Mouse (Mus musculus): ENCODE results near the gene Commd2. TPM values are rescaled to one million over a fixed set of nuclear protein-coding genes. Genes with fewer than 3 reads are reported as not detected.

Commd2 gene
- polyA plus RNA-seq, 1 experiment, result 27.0 TPM

DNA sequence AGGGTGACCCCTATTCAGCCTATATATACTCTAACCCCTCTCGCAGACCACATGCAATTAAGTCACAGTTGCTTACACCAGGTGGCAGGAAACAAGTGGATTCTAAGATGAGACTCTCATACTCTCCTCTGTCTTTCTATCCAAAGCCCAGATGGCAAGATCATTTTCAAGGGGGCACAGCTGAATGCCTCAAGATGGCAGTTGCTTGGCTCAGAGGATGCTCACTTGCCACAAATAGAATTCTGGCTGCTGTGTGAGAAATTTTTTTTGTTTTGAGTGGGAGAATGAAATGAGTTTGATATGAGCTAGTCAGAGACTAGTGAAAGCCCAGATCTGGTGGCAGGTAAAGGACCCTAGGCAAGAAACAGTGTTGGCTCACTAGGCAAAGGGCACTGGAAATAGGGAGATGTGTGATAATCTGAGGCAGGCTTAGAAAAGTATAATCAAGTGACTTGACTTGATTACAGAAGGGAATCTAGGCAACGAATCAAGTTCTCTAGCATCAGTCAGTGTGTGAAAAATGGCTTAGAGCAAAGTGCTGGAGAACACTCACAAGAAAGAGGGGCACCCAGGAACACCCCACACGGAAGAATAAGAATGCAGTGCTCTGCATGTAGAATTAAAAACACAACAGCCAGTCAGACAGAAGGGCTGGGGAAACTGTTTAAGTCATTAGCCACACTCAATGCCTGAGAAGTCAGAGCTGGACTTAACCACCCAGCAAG, 16.6 kb downstream of the Commd2 start:
- H3K4me1 ChIP-seq (ENCODE audit: control insufficient read depth, insufficient read depth, low read length), result no peaks in the 10 kb centered on the region
- H3K36me3 ChIP-seq (ENCODE audit: control insufficient read depth, insufficient read depth, low read length, poor library complexity, severe bottlenecking), result no peaks in the 10 kb centered on the region
- TF ChIP-seq POLR2A (IDR thresholded peaks at IDR 0.05; ENCODE audit: insufficient read depth, low read length), result no peak
- TF ChIP-seq EP300 (IDR thresholded peaks at IDR 0.05; ENCODE audit: insufficient read depth, low read depth, low read length), result no peak
- TF ChIP-seq CTCF (IDR thresholded peaks at IDR 0.05; ENCODE audit: low read depth, low read length), result no peak
- H3K27me3 ChIP-seq (ENCODE audit: control insufficient read depth, insufficient read depth, low read length, poor library complexity, severe bottlenecking), result no peaks in the 10 kb centered on the region
- H3K9me3 ChIP-seq (replicated peaks; ENCODE audit: control insufficient read depth, insufficient read depth, low read length, poor library complexity, severe bottlenecking), result no peaks in the 10 kb centered on the region
- H3K9ac ChIP-seq (ENCODE audit: low read depth, poor library complexity, severe bottlenecking), result no peak overlapping the region
- no peak overlapping the region for H3K4me3 ChIP-seq (ENCODE audit: low read depth, low read length)
- no peak overlapping the region for H3K27ac ChIP-seq (ENCODE audit: insufficient read depth, low read length)

DNA sequence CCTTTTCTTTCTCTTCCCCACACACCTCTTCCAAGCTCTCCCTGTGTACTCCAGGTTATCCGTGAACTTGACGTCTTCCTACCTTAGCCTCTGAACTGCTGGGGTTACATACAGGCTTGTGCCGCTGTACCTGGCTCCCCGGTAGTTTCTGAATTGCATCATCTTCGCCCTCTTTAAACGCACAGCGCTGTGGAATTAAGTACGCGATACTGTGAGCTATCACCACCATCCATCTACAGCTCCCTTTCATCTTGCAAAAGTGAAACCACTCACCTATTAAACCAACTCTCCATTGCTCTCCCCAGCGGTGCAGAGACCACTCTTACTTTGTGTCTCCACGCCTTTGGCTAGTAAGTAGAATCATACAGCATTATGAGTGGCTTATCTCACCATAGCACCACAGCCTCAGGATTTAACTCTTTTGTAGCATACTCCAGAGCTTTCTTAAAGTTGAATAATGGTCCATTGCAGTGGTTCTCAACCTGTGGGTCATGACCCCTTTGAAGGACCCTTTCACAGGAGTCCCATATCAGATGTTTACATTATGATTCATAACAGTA, 24.5 kb downstream of the Commd2 start:
- Histone ChIP-seq H3K27me3 (ENCODE audit: control insufficient read depth, insufficient read depth, low read length, poor library complexity, severe bottlenecking) (no peaks in the 10 kb centered on the region), H3K9ac (ENCODE audit: low read depth, poor library complexity, severe bottlenecking) (no peak overlapping the region), H3K4me1 (ENCODE audit: control insufficient read depth, insufficient read depth, low read length) (no peaks in the 10 kb centered on the region), H3K36me3 (ENCODE audit: control insufficient read depth, insufficient read depth, low read length, poor library complexity, severe bottlenecking) (no peaks in the 10 kb centered on the region), H3K27ac (ENCODE audit: insufficient read depth, low read length) (no peak overlapping the region), H3K4me3 (ENCODE audit: low read depth, low read length) (no peak overlapping the region), H3K9me3 (replicated peaks; ENCODE audit: control insufficient read depth, insufficient read depth, low read length, poor library complexity, severe bottlenecking) (no peaks in the 10 kb centered on the region)
- no peak for TF ChIP-seq POLR2A (IDR thresholded peaks at IDR 0.05; ENCODE audit: insufficient read depth, low read length)

GRCm38 (mm10) chr3:57625275-57625997, 26.1 kb downstream of the Commd2 start:
- no peaks in the 10 kb centered on the region for H3K27me3 ChIP-seq (ENCODE audit: control insufficient read depth, insufficient read depth, low read length, poor library complexity, severe bottlenecking)
- H3K4me1 ChIP-seq (ENCODE audit: control insufficient read depth, insufficient read depth, low read length), result no peaks in the 10 kb centered on the region
- no peak overlapping the region for H3K27ac ChIP-seq (ENCODE audit: insufficient read depth, low read length)
- no peak overlapping the region for H3K4me3 ChIP-seq (ENCODE audit: low read depth, low read length)
- H3K9me3 ChIP-seq (replicated peaks; ENCODE audit: control insufficient read depth, insufficient read depth, low read length, poor library complexity, severe bottlenecking), result no peaks in the 10 kb centered on the region
- TF ChIP-seq EP300 (IDR thresholded peaks at IDR 0.05; ENCODE audit: insufficient read depth, low read depth, low read length), result no peak
- TF ChIP-seq POLR2A (IDR thresholded peaks at IDR 0.05; ENCODE audit: insufficient read depth, low read length), result no peak
- no peak for TF ChIP-seq CTCF (IDR thresholded peaks at IDR 0.05; ENCODE audit: low read depth, low read length)
- H3K9ac ChIP-seq (ENCODE audit: low read depth, poor library complexity, severe bottlenecking), result no peak overlapping the region
- no peaks in the 10 kb centered on the region for H3K36me3 ChIP-seq (ENCODE audit: control insufficient read depth, insufficient read depth, low read length, poor library complexity, severe bottlenecking)

DNA sequence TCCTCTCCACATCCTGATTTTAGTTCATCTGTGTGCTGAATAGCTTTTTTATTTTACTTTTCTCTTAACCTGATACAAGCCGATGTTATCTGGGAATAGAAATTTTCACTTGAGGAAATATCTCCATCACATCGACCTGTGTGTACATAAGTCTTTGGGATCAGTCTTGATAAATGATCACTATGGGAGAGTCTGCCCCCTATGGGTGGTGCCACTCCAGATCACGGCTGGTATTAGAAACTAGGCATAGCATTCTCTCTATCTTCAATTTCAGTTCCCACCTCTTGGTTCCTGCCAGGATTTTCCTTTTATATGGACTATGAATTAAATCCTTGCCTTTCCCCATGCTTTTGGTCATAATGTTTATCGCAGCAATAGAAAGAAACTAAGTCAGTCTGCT, 31.8 kb downstream of the Commd2 start:
- Histone ChIP-seq H3K27me3 (ENCODE audit: control insufficient read depth, insufficient read depth, low read length, poor library complexity, severe bottlenecking) (no peaks in the 10 kb centered on the region), H3K27ac (ENCODE audit: insufficient read depth, low read length) (no peak overlapping the region), H3K9me3 (replicated peaks; ENCODE audit: control insufficient read depth, insufficient read depth, low read length, poor library complexity, severe bottlenecking) (no peaks in the 10 kb centered on the region), H3K4me1 (ENCODE audit: control insufficient read depth, insufficient read depth, low read length) (no peaks in the 10 kb centered on the region), H3K4me3 (ENCODE audit: low read depth, low read length) (no peak overlapping the region), H3K9ac (ENCODE audit: low read depth, poor library complexity, severe bottlenecking) (no peak overlapping the region), H3K36me3 (ENCODE audit: control insufficient read depth, insufficient read depth, low read length, poor library complexity, severe bottlenecking) (no peaks in the 10 kb centered on the region)
- TF ChIP-seq POLR2A (IDR thresholded peaks at IDR 0.05; ENCODE audit: insufficient read depth, low read length), result no peak
- no peak for TF ChIP-seq EP300 (IDR thresholded peaks at IDR 0.05; ENCODE audit: insufficient read depth, low read depth, low read length)
- TF ChIP-seq CTCF (IDR thresholded peaks at IDR 0.05; ENCODE audit: low read depth, low read length), result no peak

DNA sequence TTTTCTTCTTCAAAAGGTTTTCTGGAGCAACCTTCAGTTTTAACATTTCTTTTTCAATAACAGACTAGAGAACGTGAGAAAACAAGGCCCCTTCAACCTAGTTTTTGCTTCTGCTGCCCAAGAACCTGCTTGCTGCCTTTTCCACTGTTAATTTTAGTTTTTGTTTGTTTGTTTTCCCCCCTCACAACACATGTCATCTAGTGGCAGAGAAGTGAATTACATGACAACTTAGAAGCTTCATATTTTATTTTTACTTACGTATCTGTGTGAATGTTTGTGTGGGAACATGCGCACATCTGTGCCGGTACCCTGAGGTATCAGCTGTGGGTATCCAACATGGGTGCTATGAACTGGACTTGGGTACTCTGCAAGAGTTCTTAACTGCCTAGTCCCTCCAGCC, 35.9 kb downstream of the Commd2 start:
- Histone ChIP-seq H3K9ac (ENCODE audit: low read depth, poor library complexity, severe bottlenecking) (no peak overlapping the region), H3K4me3 (ENCODE audit: low read depth, low read length) (no peak overlapping the region), H3K27me3 (ENCODE audit: control insufficient read depth, insufficient read depth, low read length, poor library complexity, severe bottlenecking) (no peaks in the 10 kb centered on the region), H3K4me1 (ENCODE audit: control insufficient read depth, insufficient read depth, low read length) (no peaks in the 10 kb centered on the region), H3K36me3 (ENCODE audit: control insufficient read depth, insufficient read depth, low read length, poor library complexity, severe bottlenecking) (no peaks in the 10 kb centered on the region), H3K9me3 (replicated peaks; ENCODE audit: control insufficient read depth, insufficient read depth, low read length, poor library complexity, severe bottlenecking) (no peaks in the 10 kb centered on the region; the same call in 1 of the 2 replicates), H3K27ac (ENCODE audit: insufficient read depth, low read length) (no peak overlapping the region)
- no peak for TF ChIP-seq EP300 (IDR thresholded peaks at IDR 0.05; ENCODE audit: insufficient read depth, low read depth, low read length)
- no peak for TF ChIP-seq POLR2A (IDR thresholded peaks at IDR 0.05; ENCODE audit: insufficient read depth, low read length)
- TF ChIP-seq CTCF (IDR thresholded peaks at IDR 0.05; ENCODE audit: low read depth, low read length), result no peak
